Mouse (Mus musculus): ENCODE data around the gene Scd2.
"Not testable (repeated sequence)": the region's sequence is repeated elsewhere in the genome, so short reads cannot be mapped to it uniquely, and the experiment has no call there.

Scd2 gene

GRCm38 (mm10) chr19:44313066-44313465 is 19.6 kb downstream of the Scd2 start:
- DNase-seq (ENCODE audit: low spot score) = no peak

- peak; percentile 83 for DNase-seq (ENCODE audit: low spot score)
Observed at GRCm38 (mm10) chr19:44314327-44314759, 20.9 kb downstream of the Scd2 start.

GRCm38 (mm10) chr19:44314871-44315414 is 21.5 kb downstream of the Scd2 start:
- peak; percentile 68 for DNase-seq (ENCODE audit: low spot score)

- DNase-seq (ENCODE audit: low spot score) = no peak
Observed at GRCm38 (mm10) chr19:44316752-44317315, 23.4 kb downstream of the Scd2 start.

GRCm38 (mm10) chr19:44317391-44317790 is 23.9 kb downstream of the Scd2 start:
- no peak for DNase-seq (ENCODE audit: low spot score)

GRCm38 (mm10) chr19:44318545-44318944 is 25.1 kb downstream of the Scd2 start:
- no peak for DNase-seq (ENCODE audit: low spot score)

GRCm38 (mm10) chr19:44320316-44320715 is 26.8 kb downstream of the Scd2 start:
- DNase-seq (ENCODE audit: low spot score) = no peak

GRCm38 (mm10) chr19:44321201-44321600 is 27.7 kb downstream of the Scd2 start:
- peak; percentile 62 for DNase-seq (ENCODE audit: low spot score)

- DNase-seq (ENCODE audit: low spot score) = no peak
Observed at GRCm38 (mm10) chr19:44321631-44322030, 28.2 kb downstream of the Scd2 start.

GRCm38 (mm10) chr19:44329566-44329965 is 36.1 kb downstream of the Scd2 start:
- DNase-seq (ENCODE audit: low spot score) = no peak

GRCm38 (mm10) chr19:44331128-44331527 is 37.7 kb downstream of the Scd2 start:
- not testable (repeated sequence) for DNase-seq (ENCODE audit: low spot score)

GRCm38 (mm10) chr19:44331911-44332310 is 38.4 kb downstream of the Scd2 start:
- DNase-seq (ENCODE audit: low spot score) = no peak

GRCm38 (mm10) chr19:44332326-44332725 is 38.9 kb downstream of the Scd2 start:
- no peak for DNase-seq (ENCODE audit: low spot score)

GRCm38 (mm10) chr19:44332833-44333623 is 39.6 kb downstream of the Scd2 start, which contains the start of gene Scd4:
Gene Scd4, plus strand, starts transcription at chr19:44333092.
- peak; percentile 61 for DNase-seq (ENCODE audit: low spot score)

- no peak for DNase-seq (ENCODE audit: low spot score)
Observed at GRCm38 (mm10) chr19:44333991-44334390, 40.5 kb downstream of the Scd2 start.

GRCm38 (mm10) chr19:44335876-44336662 is 42.6 kb downstream of the Scd2 start:
- DNase-seq (ENCODE audit: low spot score) = no peak

- DNase-seq (ENCODE audit: low spot score) = no peak
Observed at GRCm38 (mm10) chr19:44349689-44350088, 56.2 kb downstream of the Scd2 start.

GRCm38 (mm10) chr19:44351756-44352155 is 58.3 kb downstream of the Scd2 start:
- DNase-seq (ENCODE audit: low spot score) = no peak
